Mouse (Mus musculus) E14TG2a.4 (cell line): ENCODE results near the gene B3gnt2.

ENCODE experiments used
- H3K27me3 ChIP-seq: 2 replicates; pipeline ENCODE4 v1.6.1; 2014; ENCODE audit warnings: low read length, control low read depth; ENCODE audit not compliant: insufficient read depth
- H3K36me3 ChIP-seq: 2 replicates; pipeline ENCODE4 v1.6.1; 2014; ENCODE audit warnings: low read length, control low read depth; ENCODE audit not compliant: insufficient read depth
- H3K4me1 ChIP-seq: replicated peaks from 2 replicates; pipeline ENCODE4 v1.6.1; 2014; ENCODE audit warnings: low read depth, low read length, control low read depth
- H3K4me3 ChIP-seq: replicated peaks from 2 replicates; pipeline ENCODE4 v1.5.1; 2014; ENCODE audit warnings: mild to moderate bottlenecking, low read length
- H3K9me3 ChIP-seq: 2 replicates; pipeline ENCODE4 v1.6.1; 2014; ENCODE audit warnings: low read length, control low read depth
- CTCF ChIP-seq: conservative IDR thresholded peaks from 2 replicates; pipeline ENCODE4 v1.5.1; 2014; ENCODE audit warnings: low read length
- NANOG ChIP-seq: IDR thresholded peaks from 2 replicates; pipeline ENCODE4 v1.6.1; 2014; ENCODE audit warnings: borderline replicate concordance, low read length, mixed read lengths
- POU5F1 ChIP-seq: IDR thresholded peaks from 2 replicates; pipeline ENCODE4 v1.6.1; 2014; ENCODE audit warnings: low read length, borderline replicate concordance

The B3gnt2 gene

DNA sequence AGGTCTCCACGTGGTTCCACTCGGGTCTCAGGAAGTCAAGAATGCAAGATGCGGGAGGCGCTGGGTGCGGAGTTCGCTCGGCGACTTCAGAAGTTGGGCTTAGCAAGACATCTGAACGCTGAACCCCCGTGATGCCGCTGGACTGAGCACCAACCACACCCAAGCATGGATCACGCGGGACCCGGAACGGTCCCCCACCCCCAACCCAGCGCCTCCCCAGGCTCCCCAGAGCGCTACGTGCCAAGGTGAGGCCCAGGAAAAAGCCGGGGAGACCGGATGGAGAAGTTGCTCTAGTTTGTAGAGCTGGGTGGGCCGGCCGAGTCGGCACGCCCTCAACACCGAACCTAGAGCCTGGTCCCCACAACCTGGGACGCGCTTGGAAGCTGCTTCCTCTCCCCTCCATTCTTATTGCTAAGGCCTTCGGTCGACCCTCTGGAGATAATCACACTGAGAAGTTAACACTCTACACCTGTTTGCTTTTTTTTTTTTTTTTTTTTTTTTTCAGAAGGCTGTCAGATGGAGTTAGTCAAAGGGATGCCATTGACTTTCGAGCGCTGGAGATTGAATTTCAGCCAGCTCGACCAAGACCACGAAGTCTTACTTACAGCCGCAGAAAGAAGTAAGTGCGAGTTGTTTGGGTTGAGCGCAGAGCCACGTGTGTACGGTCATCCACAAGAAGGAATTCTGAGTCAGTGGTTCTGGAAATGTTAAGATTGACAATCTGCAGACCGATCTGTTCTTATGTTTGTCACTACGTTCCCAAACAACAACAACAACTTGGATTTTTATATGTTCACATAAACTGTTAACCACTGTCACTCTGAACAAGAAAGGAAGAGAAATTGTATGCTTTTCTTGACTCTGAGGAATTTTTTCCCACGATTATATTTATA lies at the start of gene B3gnt2:
Gene B3gnt2, minus strand, starts transcription at position 627 of the 893 bp plus-strand sequence.
- no peaks in the 10 kb centered on the region for H3K9me3 ChIP-seq
- H3K27me3 ChIP-seq: no peaks in the 10 kb centered on the region
- peak within 1 kb of the TSS; percentile 96 for H3K4me3 ChIP-seq
- H3K4me1 ChIP-seq: peaks cover 69% of the 10 kb centered on the region
- H3K36me3 ChIP-seq: peaks cover 4% of the 10 kb centered on the region; the same call in 1 of the 2 replicates
- TF ChIP-seq POU5F1 (no peak), CTCF (no peak), NANOG (no peak)

DNA sequence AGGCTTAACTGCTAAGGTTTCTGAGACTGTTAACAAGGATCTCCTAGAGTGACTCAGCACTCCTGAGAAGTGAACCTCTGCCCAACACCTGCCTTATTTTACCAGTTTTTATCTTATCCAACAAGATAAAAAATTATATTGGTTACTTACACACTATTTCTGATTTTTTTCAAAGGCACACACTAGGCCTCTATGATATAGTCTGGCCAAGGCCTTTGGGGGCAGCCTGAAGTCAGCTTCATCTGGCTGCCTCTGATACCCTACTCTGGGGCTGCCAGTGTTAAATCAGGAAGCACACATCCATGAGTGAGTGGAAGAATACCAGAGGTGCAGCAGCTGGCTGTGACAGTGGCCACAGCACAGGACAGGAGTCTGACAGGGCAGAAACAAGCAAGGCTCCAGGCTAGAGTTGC lies 45.7 kb upstream of the B3gnt2 start:
- no peak overlapping the region for H3K4me3 ChIP-seq

GRCm38 (mm10) chr11:22902923-22903322 lies 42.2 kb upstream of the B3gnt2 start:
- no peaks in the 10 kb centered on the region for H3K27me3 ChIP-seq
- TF ChIP-seq CTCF (no peak), POU5F1 (no peak), NANOG (no peak)
- H3K4me1 ChIP-seq: peaks cover 16% of the 10 kb centered on the region
- H3K4me3 ChIP-seq: no peak overlapping the region
- peaks cover 48% of the 10 kb centered on the region for H3K9me3 ChIP-seq
- peaks cover 33% of the 10 kb centered on the region for H3K36me3 ChIP-seq

More for the DNA sequence above, 45.7 kb upstream of the B3gnt2 start:
- TF ChIP-seq CTCF (no peak), NANOG (no peak), POU5F1 (no peak)
- 0 out of 2 replicates have a peak, but pooled peaks cover 3% of the 10 kb centered on the region for H3K4me1 ChIP-seq
- H3K27me3 ChIP-seq: no peaks in the 10 kb centered on the region
- H3K9me3 ChIP-seq: peaks cover 30% of the 10 kb centered on the region
- H3K36me3 ChIP-seq: peaks cover 9% of the 10 kb centered on the region

- peaks cover 48% of the 10 kb centered on the region for H3K9me3 ChIP-seq
- peaks cover 21% of the 10 kb centered on the region for H3K4me1 ChIP-seq
- no peak for TF ChIP-seq POU5F1
- no peak for TF ChIP-seq NANOG
- TF ChIP-seq CTCF: no peak
- no peaks in the 10 kb centered on the region for H3K27me3 ChIP-seq
- peaks cover 33% of the 10 kb centered on the region for H3K36me3 ChIP-seq
- no peak overlapping the region for H3K4me3 ChIP-seq
Measured at GRCm38 (mm10) chr11:22900041-22900440, 39.3 kb upstream of the B3gnt2 start.

GRCm38 (mm10) chr11:22897642-22898041 lies 36.9 kb upstream of the B3gnt2 start:
- peaks cover 28% of the 10 kb centered on the region for H3K36me3 ChIP-seq
- TF ChIP-seq CTCF: no peak
- peaks cover 21% of the 10 kb centered on the region for H3K4me1 ChIP-seq
- no peak overlapping the region for H3K4me3 ChIP-seq
- H3K9me3 ChIP-seq: peaks cover 29% of the 10 kb centered on the region
- H3K27me3 ChIP-seq: no peaks in the 10 kb centered on the region

GRCm38 (mm10) chr11:22897127-22897526 lies 36.4 kb upstream of the B3gnt2 start:
- Histone ChIP-seq H3K4me3 (no peak overlapping the region), H3K9me3 (peaks cover 25% of the 10 kb centered on the region), H3K4me1 (peaks cover 21% of the 10 kb centered on the region), H3K27me3 (no peaks in the 10 kb centered on the region), H3K36me3 (peaks cover 28% of the 10 kb centered on the region)
- TF ChIP-seq NANOG: no peak
- no peak for TF ChIP-seq CTCF
- TF ChIP-seq POU5F1: no peak

DNA sequence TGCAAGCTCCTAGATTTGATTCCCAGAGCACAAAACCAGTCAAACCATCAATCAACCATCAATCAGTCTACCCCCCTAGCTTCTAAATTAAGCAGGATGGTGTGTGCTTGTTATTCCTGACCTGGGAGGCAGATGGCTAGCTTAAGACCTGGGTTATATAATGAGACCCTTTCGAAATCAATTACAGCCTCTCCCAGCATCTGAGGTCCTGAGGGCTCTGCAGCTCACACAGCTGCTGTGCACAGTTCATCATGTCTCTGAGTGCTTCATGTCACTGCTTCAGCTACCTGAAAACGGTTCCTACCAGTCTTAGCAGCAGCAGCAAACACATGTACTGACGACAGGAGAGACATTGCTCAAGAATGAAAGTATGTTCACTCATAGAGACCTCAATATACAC lies 32.3 kb upstream of the B3gnt2 start:
- Histone ChIP-seq H3K9me3 (peaks cover 5% of the 10 kb centered on the region; the same call in 1 of the 2 replicates), H3K27me3 (no peaks in the 10 kb centered on the region), H3K4me1 (peaks cover 8% of the 10 kb centered on the region), H3K4me3 (no peak overlapping the region), H3K36me3 (no peaks in the 10 kb centered on the region)
- no peak for TF ChIP-seq CTCF
- TF ChIP-seq NANOG: no peak
- no peak for TF ChIP-seq POU5F1

DNA sequence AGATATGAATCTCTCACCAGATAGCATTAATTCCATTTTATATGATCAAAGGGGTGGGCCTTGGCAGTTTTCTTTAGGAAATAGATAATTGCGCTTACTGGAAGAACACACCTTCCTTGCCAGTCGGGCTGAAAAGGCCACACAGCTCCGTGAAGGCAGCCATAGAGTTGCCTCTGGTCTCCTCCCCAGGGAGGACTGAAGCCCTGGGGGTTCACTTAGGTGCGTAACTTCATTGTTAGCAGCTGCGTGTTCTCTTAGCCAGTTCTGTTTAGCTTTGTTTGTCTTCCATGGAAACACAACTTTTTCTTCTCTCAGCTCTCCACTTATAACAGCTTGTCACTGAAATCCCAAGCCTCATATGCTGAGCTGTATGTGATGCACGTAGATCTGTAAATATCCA lies 31.7 kb upstream of the B3gnt2 start:
- peaks cover 5% of the 10 kb centered on the region; the same call in 1 of the 2 replicates for H3K9me3 ChIP-seq
- H3K27me3 ChIP-seq: no peaks in the 10 kb centered on the region
- H3K4me3 ChIP-seq: no peak overlapping the region

DNA sequence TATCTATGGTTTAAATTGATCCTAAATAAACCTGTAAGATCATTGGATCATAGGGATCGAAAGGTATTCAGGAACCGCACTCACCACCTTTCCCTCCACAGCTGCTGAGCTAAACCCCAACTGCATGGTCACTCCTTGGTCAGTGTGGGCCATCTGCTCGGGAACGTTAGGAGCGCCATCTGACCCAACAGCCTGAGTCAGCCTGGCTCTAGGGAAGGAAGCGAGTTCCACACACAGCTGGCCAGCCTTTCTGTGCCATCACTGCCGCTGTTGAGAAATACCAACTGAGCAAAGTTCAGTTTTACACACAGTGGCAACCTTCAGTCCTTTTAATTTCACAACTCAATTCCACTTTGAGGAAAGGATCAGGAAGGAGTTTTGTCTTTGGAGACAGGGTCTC lies 31.1 kb upstream of the B3gnt2 start:
- Histone ChIP-seq H3K27me3 (no peaks in the 10 kb centered on the region), H3K36me3 (no peaks in the 10 kb centered on the region), H3K4me3 (no peak overlapping the region), H3K4me1 (0 out of 2 replicates have a peak, but pooled peaks cover 3% of the 10 kb centered on the region), H3K9me3 (peaks cover 5% of the 10 kb centered on the region; the same call in 1 of the 2 replicates)
- TF ChIP-seq NANOG: no peak
- TF ChIP-seq CTCF: no peak
- TF ChIP-seq POU5F1: no peak

More for the DNA sequence above, 31.7 kb upstream of the B3gnt2 start:
- Histone ChIP-seq H3K36me3 (no peaks in the 10 kb centered on the region), H3K4me1 (0 out of 2 replicates have a peak, but pooled peaks cover 3% of the 10 kb centered on the region)
- TF ChIP-seq POU5F1 (no peak), CTCF (no peak), NANOG (no peak)
